Mouse (Mus musculus) testis, adult 2 months (tissue): Measurements from ENCODE around the gene Elfn1. TPM values are rescaled to one million over a fixed set of nuclear protein-coding genes. Genes with fewer than 3 reads are reported as not detected.
A peak's percentile ranks its signal among the peaks of the same experiment; 100 is the strongest.
"Not testable (repeated sequence)": the region's sequence is repeated elsewhere in the genome, so short reads cannot be mapped to it uniquely, and the experiment has no call there.

Source experiments
- H3K27ac ChIP-seq: fragments of 200-500 bp; 2 replicates; pipeline ENCODE4 v1.5.1; 2012; ENCODE audit warnings: low read depth, low read length; ENCODE audit not compliant: control insufficient read depth, insufficient read depth
- H3K27me3 ChIP-seq: fragments of 200-500 bp; 2 replicates; pipeline ENCODE4 v1.6.1; 2012; ENCODE audit warnings: mild to moderate bottlenecking, low read length, moderate library complexity; ENCODE audit not compliant: control insufficient read depth, insufficient read depth
- H3K36me3 ChIP-seq: fragments of 200-500 bp; 2 replicates; pipeline ENCODE4 v1.6.1; 2012; ENCODE audit warnings: mild to moderate bottlenecking, low read length; ENCODE audit not compliant: control insufficient read depth, insufficient read depth
- H3K4me1 ChIP-seq: fragments of 200-500 bp; 2 replicates; pipeline ENCODE4 v1.6.1; 2012; ENCODE audit warnings: low read length; ENCODE audit not compliant: control insufficient read depth, insufficient read depth
- H3K4me3 ChIP-seq: fragments of 200-500 bp; 2 replicates; pipeline ENCODE4 v1.5.1; 2012; ENCODE audit warnings: low read depth, mild to moderate bottlenecking, low read length, moderate library complexity, mixed read lengths; ENCODE audit not compliant: control insufficient read depth
- CTCF ChIP-seq: fragments of 200-500 bp; IDR thresholded peaks from 2 replicates; pipeline ENCODE4 v1.5.1; 2012; ENCODE audit warnings: low read depth, mild to moderate bottlenecking, inconsistent platforms, low read length, moderate library complexity; ENCODE audit not compliant: control insufficient read depth, insufficient read depth, insufficient replicate concordance
- POLR2A ChIP-seq: fragments of 200-500 bp; IDR thresholded peaks from 2 replicates; pipeline ENCODE4 v1.6.1; 2012; ENCODE audit warnings: low read depth, mild to moderate bottlenecking, inconsistent platforms, low read length, moderate library complexity; ENCODE audit not compliant: control insufficient read depth
- polyA plus RNA-seq: library from polyadenylated mRNA; depleted of rRNA; stranded (reverse); fragments of >200 nt; gene quantifications from 2 replicates; pipeline ENCODE4 v1.2.3, GENCODE M21; 2012

Gene Elfn1
- polyA plus RNA-seq, 1 experiment, result 55.6 TPM

- no peak overlapping the region for H3K4me3 ChIP-seq
- no peaks in the 10 kb centered on the region for H3K4me1 ChIP-seq
- H3K27me3 ChIP-seq, result no peaks in the 10 kb centered on the region
- H3K36me3 ChIP-seq, result no peaks in the 10 kb centered on the region
- H3K27ac ChIP-seq, result no peak overlapping the region
- TF ChIP-seq CTCF (no peak), POLR2A (no peak)
Measured at GRCm38 (mm10) chr5:139978525-139979276, 71.0 kb downstream of the Elfn1 start.

DNA sequence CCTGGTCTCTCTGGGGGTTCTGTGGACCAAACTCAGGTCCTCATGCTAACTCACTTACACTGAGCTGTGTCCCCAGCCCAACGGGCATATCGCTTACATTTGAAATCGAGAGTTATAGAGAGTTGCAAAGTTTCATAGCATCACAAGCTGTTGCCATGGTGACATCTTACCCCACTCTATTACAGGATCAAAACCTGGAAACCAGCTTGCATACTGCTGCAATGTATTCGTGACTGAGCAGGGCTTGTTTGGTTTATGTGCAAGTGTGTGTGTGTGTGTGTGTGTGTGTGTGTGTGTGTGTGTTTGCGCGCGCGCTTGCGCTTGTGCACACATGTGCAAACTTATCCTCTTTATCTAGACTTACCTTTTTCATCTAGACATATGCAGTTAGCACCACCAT, 71.6 kb downstream of the Elfn1 start:
- TF ChIP-seq POLR2A (no peak), CTCF (no peak)
- Histone ChIP-seq H3K27me3 (no peaks in the 10 kb centered on the region), H3K36me3 (no peaks in the 10 kb centered on the region), H3K4me1 (no peaks in the 10 kb centered on the region), H3K27ac (no peak overlapping the region), H3K4me3 (no peak overlapping the region)

GRCm38 (mm10) chr5:139981976-139982375, 74.2 kb downstream of the Elfn1 start:
- TF ChIP-seq POLR2A (no peak), CTCF (no peak)
- Histone ChIP-seq H3K4me1 (peaks cover 10% of the 10 kb centered on the region), H3K27ac (no peak overlapping the region), H3K4me3 (no peak overlapping the region), H3K36me3 (no peaks in the 10 kb centered on the region), H3K27me3 (no peaks in the 10 kb centered on the region)

DNA sequence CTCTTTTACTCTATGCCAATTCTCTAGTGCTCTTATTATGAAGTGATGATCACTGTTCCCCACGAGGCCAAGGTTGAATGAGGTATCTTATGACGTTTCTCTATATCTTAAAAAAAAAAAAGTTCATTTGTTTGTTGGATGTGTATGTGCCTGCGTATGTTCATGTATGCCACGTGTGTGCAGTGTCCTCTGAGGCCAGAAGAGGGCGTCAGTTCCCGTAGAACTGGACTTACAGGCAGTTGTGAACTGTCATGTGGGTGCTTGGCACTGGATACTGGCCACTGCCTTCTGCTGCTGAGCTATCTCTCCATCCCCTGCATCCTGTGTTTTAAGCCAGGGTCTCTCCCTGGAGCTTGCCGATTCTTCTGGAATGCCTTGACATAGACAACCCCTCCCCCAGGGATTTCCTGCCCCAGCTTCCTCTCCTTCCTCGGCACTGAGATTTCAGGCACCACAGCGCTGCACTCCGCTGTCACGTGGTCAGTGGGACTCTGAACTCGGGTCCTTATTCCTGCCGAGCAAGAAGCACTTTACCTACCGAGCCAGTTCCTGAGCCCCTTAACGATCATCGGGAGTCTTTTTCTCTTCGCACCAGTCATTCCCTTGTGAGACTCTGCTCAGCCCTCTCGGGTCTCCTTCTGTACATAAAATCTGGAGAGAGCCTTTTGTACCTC, 77.5 kb downstream of the Elfn1 start:
- no peaks in the 10 kb centered on the region for H3K36me3 ChIP-seq
- TF ChIP-seq CTCF (peak; percentile 80; the same call in 1 of the 2 replicates), POLR2A (no peak)
- H3K27me3 ChIP-seq, result no peaks in the 10 kb centered on the region
- H3K4me1 ChIP-seq, result peaks cover 10% of the 10 kb centered on the region
- peak overlapping the region; percentile 6; the same call in 1 of the 2 replicates for H3K4me3 ChIP-seq
- no peak overlapping the region for H3K27ac ChIP-seq

DNA sequence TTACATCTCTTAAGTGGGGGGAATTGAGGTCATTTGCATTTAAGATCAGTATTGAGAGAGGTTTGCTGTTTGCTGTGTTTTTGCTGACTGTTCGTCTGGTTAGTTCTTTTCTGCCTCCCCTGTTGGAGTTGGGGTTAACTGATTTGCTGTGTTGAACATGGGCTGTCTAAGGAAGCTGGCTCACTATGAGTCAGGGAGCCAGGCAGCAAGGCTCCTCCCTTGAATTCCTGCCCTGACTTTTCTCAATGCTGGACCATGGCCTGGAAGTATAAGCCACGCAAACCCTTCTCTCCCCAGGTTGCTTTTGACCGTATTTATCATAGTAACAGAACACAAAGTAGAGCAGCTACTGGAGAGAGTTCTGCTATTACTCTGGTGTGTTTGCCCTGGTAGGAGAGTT, 83.8 kb downstream of the Elfn1 start:
- TF ChIP-seq CTCF (no peak), POLR2A (no peak)
- Histone ChIP-seq H3K4me3 (no peak overlapping the region), H3K36me3 (no peaks in the 10 kb centered on the region)

GRCm38 (mm10) chr5:139998321-139998720, 90.6 kb downstream of the Elfn1 start:
- not testable (repeated sequence) for H3K27ac ChIP-seq, H3K4me1 ChIP-seq, H3K27me3 ChIP-seq, H3K4me3 ChIP-seq, H3K36me3 ChIP-seq

More for the DNA sequence above, 83.8 kb downstream of the Elfn1 start:
- Histone ChIP-seq H3K27ac (no peak overlapping the region), H3K4me1 (no peaks in the 10 kb centered on the region), H3K27me3 (no peaks in the 10 kb centered on the region)

GRCm38 (mm10) chr5:139998916-139999315, 91.2 kb downstream of the Elfn1 start:
- H3K4me1 ChIP-seq, result peaks cover 4% of the 10 kb centered on the region; the same call in 1 of the 2 replicates
- no peak for TF ChIP-seq POLR2A
- TF ChIP-seq CTCF, result no peak
- H3K27me3 ChIP-seq, result no peaks in the 10 kb centered on the region

GRCm38 (mm10) chr5:140002541-140002940, 94.8 kb downstream of the Elfn1 start:
- H3K27me3 ChIP-seq, result no peaks in the 10 kb centered on the region
- H3K36me3 ChIP-seq, result no peaks in the 10 kb centered on the region
- no peak for TF ChIP-seq CTCF
- TF ChIP-seq POLR2A, result no peak
- no peak overlapping the region for H3K27ac ChIP-seq
- peaks cover 4% of the 10 kb centered on the region; the same call in 1 of the 2 replicates for H3K4me1 ChIP-seq
- H3K4me3 ChIP-seq, result no peak overlapping the region

More at GRCm38 (mm10) chr5:139998916-139999315, 91.2 kb downstream of the Elfn1 start:
- Histone ChIP-seq H3K4me3 (no peak overlapping the region), H3K36me3 (no peaks in the 10 kb centered on the region), H3K27ac (no peak overlapping the region)
